Mouse (Mus musculus) lung, postnatal 0 days (tissue): ENCODE results near the gene Aurkaip1.

ENCODE experiments used
- CTCF ChIP-seq: IDR thresholded peaks from 2 replicates; pipeline ENCODE4 v1.5.1; 2016; ENCODE audit warnings: antibody characterized with exemption, mild to moderate bottlenecking
- EP300 ChIP-seq: IDR thresholded peaks from 2 replicates; pipeline ENCODE4 v1.6.1; 2016; ENCODE audit warnings: antibody characterized with exemption, mild to moderate bottlenecking, control low read depth

DNA sequence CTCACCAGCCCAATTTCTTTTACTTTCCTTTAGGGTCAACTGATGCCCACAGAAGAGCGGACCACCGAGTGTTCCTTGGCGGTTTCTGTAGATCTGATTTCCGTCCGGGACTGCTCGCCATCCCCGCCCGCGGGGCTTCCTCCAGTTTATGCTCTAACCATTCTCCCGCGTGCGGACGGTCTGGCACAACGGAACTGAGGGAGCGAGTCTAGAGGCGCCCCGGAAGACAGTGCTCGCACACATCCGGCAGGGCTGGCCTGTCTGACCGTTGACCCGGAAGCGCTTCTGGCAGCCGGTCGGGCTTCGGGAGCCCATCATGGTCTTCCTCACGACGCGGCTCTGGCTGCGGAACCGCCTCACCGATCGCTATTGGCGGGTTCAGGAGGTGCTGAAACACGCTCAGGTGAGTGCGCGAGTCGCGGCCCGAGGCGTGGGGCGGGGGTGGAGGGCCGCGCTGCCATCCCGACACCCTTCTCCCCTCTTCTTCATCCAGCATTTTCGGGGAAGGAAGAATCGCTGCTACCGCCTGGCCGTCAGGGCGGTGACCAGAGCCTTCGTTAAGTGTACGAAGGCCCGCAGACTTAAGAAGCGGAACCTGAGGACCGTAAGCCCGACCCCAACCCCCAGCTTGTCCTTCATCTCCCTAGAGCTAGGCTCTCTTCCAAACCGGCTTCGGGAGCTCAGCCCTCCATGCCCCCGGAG is 27.6 kb upstream of the Aurkaip1 start:
- TF ChIP-seq CTCF (0 out of 2 replicates have a peak, but pooled peaks have one; percentile 7), EP300 (peak; percentile 54; the same call in 1 of the 2 replicates)
